Mouse (Mus musculus): ENCODE results near the gene Gm28308.

The Gm28308 gene

GRCm38 (mm10) chr6:52203371-52204049 is 9.6 kb downstream of the Gm28308 start:
- no peak for DNase-seq

GRCm38 (mm10) chr6:52203121-52203370 is 10.1 kb downstream of the Gm28308 start:
- DNase-seq: no peak

- DNase-seq: no peak
These were observed 10.6 kb downstream of the Gm28308 start for GRCm38 (mm10) chr6:52202362-52203120.

- no peak for DNase-seq
These were observed 11.9 kb downstream of the Gm28308 start for GRCm38 (mm10) chr6:52201269-52201668.

GRCm38 (mm10) chr6:52200751-52201250 is 12.3 kb downstream of the Gm28308 start:
- no peak for DNase-seq

GRCm38 (mm10) chr6:52200073-52200750 is 12.9 kb downstream of the Gm28308 start:
- DNase-seq: no peak

GRCm38 (mm10) chr6:52197271-52197670 is 15.9 kb downstream of the Gm28308 start:
- no peak for DNase-seq

- DNase-seq: no peak
These were observed 16.3 kb downstream of the Gm28308 start for GRCm38 (mm10) chr6:52196811-52197210.

GRCm38 (mm10) chr6:52194690-52195089 is 18.4 kb downstream of the Gm28308 start:
- DNase-seq: no peak

GRCm38 (mm10) chr6:52191860-52192550 is 21.1 kb downstream of the Gm28308 start:
- DNase-seq: peak; percentile 77

GRCm38 (mm10) chr6:52190906-52191810 is 22.0 kb downstream of the Gm28308 start, which contains the start of gene Hoxa4:
Hoxa4 (minus strand) TSS chr6:52191753.
- no peak for DNase-seq

- no peak for DNase-seq
These were observed 22.7 kb downstream of the Gm28308 start for GRCm38 (mm10) chr6:52190410-52190809.

GRCm38 (mm10) chr6:52189909-52190308 is 23.2 kb downstream of the Gm28308 start:
- DNase-seq: no peak

- DNase-seq: no peak
These were observed 24.0 kb downstream of the Gm28308 start for GRCm38 (mm10) chr6:52189172-52189591.

- DNase-seq: no peak
These were observed 26.6 kb downstream of the Gm28308 start for GRCm38 (mm10) chr6:52186500-52186899.

- no peak for DNase-seq
These were observed 27.3 kb downstream of the Gm28308 start for GRCm38 (mm10) chr6:52185834-52186233.

- no peak for DNase-seq
These were observed 27.9 kb downstream of the Gm28308 start for GRCm38 (mm10) chr6:52185222-52185621.

GRCm38 (mm10) chr6:52184668-52185067 is 28.5 kb downstream of the Gm28308 start:
- DNase-seq: no peak

GRCm38 (mm10) chr6:52183311-52184080 is 29.6 kb downstream of the Gm28308 start:
- DNase-seq: no peak

- DNase-seq: no peak
These were observed 30.3 kb downstream of the Gm28308 start for GRCm38 (mm10) chr6:52182793-52183192.

- no peak for DNase-seq
These were observed 31.1 kb downstream of the Gm28308 start for GRCm38 (mm10) chr6:52182030-52182429.

Measured in liver (tissue).